Mouse (Mus musculus) embryonic facial prominence, embryonic 14.5 days (tissue): ENCODE results near the gene Nlgn3. TPM values are rescaled to one million over a fixed set of nuclear protein-coding genes. Genes with fewer than 3 reads are reported as not detected.
A peak's percentile ranks its signal among the peaks of the same experiment; 100 is the strongest.

Experiments used
- ATAC-seq: fragments of 200-750 bp; cut with Nextera tagmentation; 2 replicates; pipeline ENCODE4 v1.8.0; 2017; ENCODE audit warnings: low read depth, moderate number of reproducible peaks, moderate TSS enrichment
- DNase-seq: peaks from one replicate; pipeline ENCODE4 v3.0.0-alpha.2; 2015; ENCODE audit warnings: low spot score
- H3K27ac ChIP-seq: fragments of 300-500 bp; sonication (generic); replicated peaks from 2 replicates; pipeline ENCODE4 v1.5.1; 2014; ENCODE audit warnings: low read depth, mild to moderate bottlenecking, low read length, moderate library complexity
- H3K27me3 ChIP-seq: fragments of 300-500 bp; sonication (generic); replicated peaks from 2 replicates; pipeline ENCODE4 v1.6.1; 2014; ENCODE audit warnings: low read length; ENCODE audit not compliant: control insufficient read depth, insufficient read depth
- H3K36me3 ChIP-seq: fragments of 300-500 bp; sonication (generic); 2 replicates; pipeline ENCODE4 v1.6.1; 2014; ENCODE audit warnings: low read length, mixed read lengths; ENCODE audit not compliant: control insufficient read depth, insufficient read depth
- H3K4me1 ChIP-seq: fragments of 300-500 bp; sonication (generic); 2 replicates; pipeline ENCODE4 v1.6.1; 2014; ENCODE audit warnings: antibody characterized with exemption, low read length; ENCODE audit not compliant: control insufficient read depth, insufficient read depth
- H3K4me2 ChIP-seq: fragments of 300-500 bp; sonication (generic); 2 replicates; pipeline ENCODE4 v1.6.1; 2014; ENCODE audit warnings: low read depth, mild to moderate bottlenecking, low read length, moderate library complexity, mixed read lengths
- H3K4me3 ChIP-seq: fragments of 300-500 bp; sonication (generic); 2 replicates; pipeline ENCODE4 v1.5.1; 2014; ENCODE audit warnings: low read depth, mild to moderate bottlenecking, low read length
- H3K9ac ChIP-seq: fragments of 300-500 bp; sonication (generic); 2 replicates; pipeline ENCODE4 v1.6.1; 2014; ENCODE audit warnings: low read depth, mild to moderate bottlenecking, low read length, moderate library complexity, mixed read lengths
- H3K9me3 ChIP-seq: fragments of 300-500 bp; sonication (generic); 2 replicates; pipeline ENCODE4 v1.6.1; 2016; ENCODE audit warnings: low read length; ENCODE audit not compliant: control insufficient read depth
- WGBS: fragments of 180-500 bp; shearing (Covaris S2); extraction: QIAGEN DNeasy Blood & Tissue Kit; methylation state at CpG from one replicate; pipeline ENCODE4 v1.1.7; 2014; 5-methylcytosine and 5-hydroxymethylcytosine counted together
- polyA plus RNA-seq: library from polyadenylated mRNA; unstranded; fragments of >200 nt; fragmentation: Nextera tagmentation; extraction: Ambion mirVana; gene quantifications from 2 replicates; pipeline ENCODE4 v1.2.1, GENCODE M21; 2014

The Nlgn3 gene
- polyA plus RNA-seq, 1 experiment from 2014 or later: 13.9 TPM

DNA sequence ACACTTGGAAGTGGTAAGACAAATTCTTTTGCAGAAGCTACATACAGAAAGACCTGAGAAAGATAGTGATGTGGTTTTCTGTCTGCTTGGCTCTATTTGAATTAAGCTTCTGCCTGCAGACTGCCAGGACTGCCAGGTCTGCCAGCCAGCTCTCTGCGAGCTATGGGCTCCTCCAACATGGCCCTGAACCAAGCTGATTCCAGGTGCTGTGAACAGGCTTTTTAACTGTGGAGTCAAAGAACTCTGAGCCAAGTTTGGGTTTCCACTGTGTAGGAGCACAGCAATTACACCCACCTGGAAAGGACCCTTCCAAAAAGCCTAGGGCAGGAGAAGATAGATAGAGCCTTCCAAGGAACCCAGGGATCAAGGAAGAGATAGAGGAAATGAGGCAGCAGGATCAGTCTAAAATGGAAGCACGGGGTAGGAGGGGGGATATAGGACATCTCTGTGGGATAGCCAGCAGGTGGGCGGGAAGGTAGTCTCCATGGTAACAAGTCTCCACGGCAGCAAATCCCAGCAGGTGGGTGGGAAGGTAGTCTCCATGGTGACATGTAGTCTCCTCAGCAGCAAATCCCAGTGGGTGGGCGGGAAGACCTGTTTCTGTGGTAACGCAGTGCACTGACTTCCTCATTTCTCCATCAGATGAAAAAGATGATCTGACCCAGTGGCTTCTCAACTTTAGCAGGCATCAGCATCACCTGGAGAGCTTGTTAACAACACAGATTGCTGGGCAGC is 14.8 kb downstream of the Nlgn3 start:
- WGBS: 31% methylated on average over 6 of the region's 6 CpGs
- no peak overlapping the region for H3K4me3 ChIP-seq
- no peaks in the 10 kb centered on the region for H3K9me3 ChIP-seq
- no peaks in the 10 kb centered on the region for H3K4me1 ChIP-seq
- H3K9ac ChIP-seq: no peak overlapping the region
- 0 out of 2 replicates have a peak, but pooled peaks cover 3% of the 10 kb centered on the region for H3K27me3 ChIP-seq
- ATAC-seq: peak; percentile 60; the same call in 1 of the 2 replicates
- no peak overlapping the region for H3K27ac ChIP-seq
- peak; percentile 22 for DNase-seq
- no peak overlapping the region for H3K4me2 ChIP-seq
- H3K36me3 ChIP-seq: no peaks in the 10 kb centered on the region

DNA sequence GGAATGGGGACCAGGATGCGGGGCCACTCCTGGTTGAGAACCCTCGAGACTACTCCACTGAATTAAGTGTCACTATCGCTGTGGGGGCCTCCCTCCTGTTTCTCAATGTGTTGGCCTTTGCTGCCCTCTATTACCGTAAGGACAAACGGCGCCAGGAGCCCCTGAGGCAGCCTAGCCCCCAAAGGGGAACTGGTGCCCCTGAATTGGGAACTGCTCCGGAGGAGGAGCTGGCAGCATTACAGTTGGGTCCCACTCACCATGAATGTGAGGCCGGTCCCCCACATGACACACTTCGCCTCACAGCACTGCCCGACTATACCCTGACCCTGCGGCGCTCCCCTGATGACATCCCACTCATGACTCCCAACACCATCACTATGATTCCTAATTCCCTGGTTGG is 20.8 kb downstream of the Nlgn3 start:
- H3K27ac ChIP-seq: no peak overlapping the region

DNA sequence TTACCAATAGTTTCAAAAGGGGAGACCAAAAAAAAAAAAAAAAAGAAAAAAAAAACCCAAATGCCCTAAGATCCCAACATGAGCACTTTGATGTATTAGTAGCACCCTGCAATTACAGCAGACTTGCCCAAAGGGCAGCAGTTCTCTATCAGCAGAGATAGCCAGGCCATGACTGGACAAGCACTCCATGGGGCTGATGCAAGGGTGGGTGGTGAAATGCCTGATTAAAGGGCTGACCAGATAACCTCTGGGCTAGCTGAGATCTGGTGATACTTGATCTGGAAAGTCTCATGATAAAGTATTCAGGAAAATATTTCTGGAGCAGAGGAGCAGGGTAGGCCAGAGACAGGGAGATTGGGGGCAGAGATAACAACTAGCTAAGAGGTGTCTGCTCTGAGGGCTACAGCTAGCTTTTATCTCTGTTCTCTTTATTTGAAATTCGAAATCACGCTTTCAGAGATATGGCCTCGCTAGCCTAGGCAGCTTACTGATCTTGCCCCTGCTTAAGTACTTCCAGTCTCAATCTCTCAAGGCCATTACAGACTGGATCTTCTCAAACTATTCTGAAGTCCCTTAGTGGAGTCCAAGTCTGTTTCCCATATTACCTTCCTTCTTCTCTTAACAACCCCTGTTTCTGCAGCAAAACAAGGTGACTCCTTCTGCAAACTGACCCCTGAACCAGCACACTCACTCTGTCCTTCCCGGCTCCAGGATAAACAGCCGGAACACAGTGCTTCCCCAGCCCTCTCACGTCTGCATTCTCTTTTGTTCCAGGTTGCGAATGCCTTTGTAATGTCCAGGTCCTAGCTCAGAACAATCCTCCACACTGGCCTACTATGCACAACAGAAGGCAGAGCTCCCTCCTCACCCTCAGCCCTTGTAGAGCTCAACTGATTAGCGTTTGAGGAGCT is 27.3 kb downstream of the Nlgn3 start:
- no peak overlapping the region for H3K4me2 ChIP-seq
- DNase-seq (no peak), ATAC-seq (no peak)
- 61% methylated on average over 8 of the region's 8 CpGs for WGBS
- H3K36me3 ChIP-seq: no peaks in the 10 kb centered on the region
- no peak overlapping the region for H3K9ac ChIP-seq
- no peak overlapping the region for H3K27ac ChIP-seq
- no peaks in the 10 kb centered on the region; the same call in 1 of the 2 replicates for H3K27me3 ChIP-seq
- H3K4me1 ChIP-seq: no peaks in the 10 kb centered on the region
- H3K4me3 ChIP-seq: no peak overlapping the region
- H3K9me3 ChIP-seq: no peaks in the 10 kb centered on the region

More for the DNA sequence above, 20.8 kb downstream of the Nlgn3 start:
- Histone ChIP-seq H3K4me1 (no peaks in the 10 kb centered on the region), H3K4me3 (no peak overlapping the region), H3K36me3 (no peaks in the 10 kb centered on the region), H3K9me3 (no peaks in the 10 kb centered on the region), H3K27me3 (0 out of 2 replicates have a peak, but pooled peaks cover 3% of the 10 kb centered on the region), H3K4me2 (no peak overlapping the region), H3K9ac (no peak overlapping the region)
- DNase-seq (no peak), ATAC-seq (no peak)
- 91% methylated on average over 9 of the region's 12 CpGs for WGBS

DNA sequence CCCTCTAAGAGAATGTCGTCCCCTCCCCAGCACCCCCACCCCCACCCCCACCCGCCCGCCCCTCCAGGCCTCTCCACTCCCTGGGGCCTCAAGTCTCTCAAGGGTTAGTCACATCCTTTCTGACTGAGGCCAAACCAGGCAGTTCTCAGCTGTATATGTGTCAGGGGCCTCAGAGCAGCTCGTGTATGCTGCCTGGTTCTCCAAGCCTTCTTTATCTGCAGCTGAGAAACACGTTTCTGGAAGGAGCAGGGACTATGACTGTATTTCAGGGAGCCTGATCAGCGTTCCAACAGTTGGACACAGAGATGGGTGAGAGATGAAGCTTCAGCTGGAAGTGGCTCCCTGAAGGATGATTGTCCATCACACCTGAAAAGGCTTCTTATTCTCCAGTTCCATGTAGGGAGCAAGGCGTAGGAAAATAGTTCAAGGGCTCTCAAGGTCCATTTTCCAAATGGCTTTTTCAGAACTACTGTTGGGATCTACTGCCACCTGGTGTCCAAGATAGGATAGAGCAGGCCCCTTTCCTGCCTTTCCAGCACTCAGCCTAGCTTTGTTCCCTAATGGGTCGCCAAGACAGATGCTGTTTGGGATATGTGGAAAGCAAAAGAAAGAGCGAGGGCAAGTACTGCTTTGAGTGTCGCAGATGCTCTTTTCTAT is 30.5 kb downstream of the Nlgn3 start:
- Histone ChIP-seq H3K9ac (no peak overlapping the region), H3K27me3 (no peaks in the 10 kb centered on the region; the same call in 1 of the 2 replicates), H3K27ac (peak overlapping the region; percentile 58; the same call in 1 of the 2 replicates), H3K36me3 (no peaks in the 10 kb centered on the region), H3K4me1 (no peaks in the 10 kb centered on the region), H3K4me2 (no peak overlapping the region), H3K9me3 (no peaks in the 10 kb centered on the region), H3K4me3 (no peak overlapping the region)
- DNase-seq: peak; percentile 64
- ATAC-seq: no peak
- 20% methylated on average over 8 of the region's 10 CpGs for WGBS

DNA sequence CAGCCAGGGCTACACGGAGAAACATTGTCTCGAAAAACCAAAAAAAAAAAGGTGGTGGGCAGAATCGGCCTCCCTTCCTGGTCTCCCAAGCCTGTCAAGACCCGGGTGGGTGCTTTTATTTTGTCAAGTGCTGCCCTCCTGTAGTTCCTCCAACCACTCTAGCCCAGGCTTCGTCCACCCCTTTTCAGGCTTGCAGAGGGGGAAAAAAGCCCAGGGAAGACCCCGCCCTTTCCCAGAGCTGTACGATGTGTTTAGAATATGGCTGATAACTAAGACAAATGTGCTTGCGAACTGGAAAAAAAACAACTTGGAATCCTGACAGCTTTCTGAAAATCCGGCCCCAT is 33.0 kb downstream of the Nlgn3 start:
- Histone ChIP-seq H3K4me3 (peak overlapping the region; percentile 38), H3K27me3 (no peaks in the 10 kb centered on the region; the same call in 1 of the 2 replicates), H3K4me1 (no peaks in the 10 kb centered on the region), H3K27ac (peak overlapping the region; percentile 95), H3K4me2 (peak overlapping the region; percentile 52), H3K9me3 (no peaks in the 10 kb centered on the region), H3K9ac (peak overlapping the region; percentile 65), H3K36me3 (no peaks in the 10 kb centered on the region)
- DNase-seq: no peak
- WGBS: 39% methylated on average over 9 of the region's 9 CpGs
- peak; percentile 13 for ATAC-seq

DNA sequence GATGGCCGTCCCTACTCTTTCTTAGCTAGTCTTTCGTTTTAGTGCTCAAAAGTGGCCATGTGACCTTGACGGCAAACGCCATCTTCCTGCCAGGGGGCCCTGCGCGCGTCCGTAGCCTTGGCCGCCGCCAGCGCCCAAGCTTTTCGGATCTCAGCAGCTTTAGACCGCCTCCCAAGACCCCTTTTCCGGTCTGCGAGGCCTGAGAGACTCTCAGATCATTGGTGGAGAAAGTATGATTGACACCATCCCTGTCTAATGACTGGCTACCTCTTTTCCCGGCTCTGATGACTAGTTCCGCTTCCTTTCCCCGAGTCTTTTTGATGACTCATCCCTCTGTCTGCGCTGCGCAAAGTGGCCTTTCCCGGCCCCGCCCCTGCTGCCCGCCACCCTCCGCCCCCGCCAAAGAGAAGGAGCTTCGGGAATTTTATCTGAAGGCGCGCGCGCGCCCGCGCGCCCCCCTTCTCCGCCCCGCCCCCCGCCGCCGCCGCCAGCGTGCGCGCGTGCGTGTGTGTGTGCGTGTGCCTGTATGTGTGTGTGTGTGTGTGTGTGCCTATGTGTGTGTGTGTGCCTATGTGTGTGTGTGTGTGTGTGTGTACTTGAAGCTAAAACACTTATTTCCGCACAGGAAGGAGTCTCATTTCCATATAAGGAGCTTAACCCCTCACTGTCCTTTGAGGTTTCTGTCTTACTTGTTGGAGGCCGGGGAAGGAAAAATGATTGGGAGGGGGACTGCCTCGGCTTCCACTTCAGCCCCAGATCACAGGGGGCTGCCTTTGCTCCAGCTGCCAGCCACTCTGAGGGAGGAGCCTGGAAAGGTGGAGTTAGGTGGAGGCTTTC is 33.6 kb downstream of the Nlgn3 start:
- peak overlapping the region; percentile 95 for H3K27ac ChIP-seq
- H3K36me3 ChIP-seq: no peaks in the 10 kb centered on the region
- H3K9me3 ChIP-seq: no peaks in the 10 kb centered on the region
- peak overlapping the region; percentile 65 for H3K9ac ChIP-seq
- H3K27me3 ChIP-seq: no peaks in the 10 kb centered on the region; the same call in 1 of the 2 replicates
- H3K4me2 ChIP-seq: peak overlapping the region; percentile 55
- H3K4me3 ChIP-seq: peak overlapping the region; percentile 38
- ATAC-seq (peak; percentile 98), DNase-seq (peak; percentile 97)
- 40% methylated on average over 28 of the region's 49 CpGs for WGBS
- no peaks in the 10 kb centered on the region for H3K4me1 ChIP-seq

DNA sequence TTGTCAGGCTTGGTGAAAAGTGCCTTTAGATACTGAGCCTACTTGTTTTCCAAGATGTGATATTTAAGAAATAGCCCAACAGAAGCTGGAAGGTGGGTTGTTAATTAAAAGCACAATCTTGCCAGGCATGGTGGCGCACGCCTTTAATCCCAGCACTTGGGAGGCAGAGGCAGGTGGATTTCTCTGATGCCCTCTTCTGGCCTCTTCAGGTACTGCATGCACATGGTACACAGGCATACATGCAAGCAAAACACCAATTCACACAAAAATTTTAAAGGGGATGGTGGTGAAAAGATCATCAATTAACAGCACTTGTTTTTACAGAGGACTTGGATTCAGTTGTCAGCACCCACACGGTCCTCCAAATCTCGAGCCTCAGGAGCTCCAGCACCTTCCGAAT is 35.6 kb downstream of the Nlgn3 start:
- Histone ChIP-seq H3K4me3 (no peak overlapping the region), H3K4me2 (no peak overlapping the region), H3K9ac (no peak overlapping the region), H3K4me1 (no peaks in the 10 kb centered on the region), H3K36me3 (no peaks in the 10 kb centered on the region), H3K27me3 (no peaks in the 10 kb centered on the region; the same call in 1 of the 2 replicates), H3K9me3 (no peaks in the 10 kb centered on the region), H3K27ac (no peak overlapping the region)
- DNase-seq: no peak
- WGBS: 91% methylated on average over 5 of the region's 5 CpGs
- ATAC-seq: no peak

DNA sequence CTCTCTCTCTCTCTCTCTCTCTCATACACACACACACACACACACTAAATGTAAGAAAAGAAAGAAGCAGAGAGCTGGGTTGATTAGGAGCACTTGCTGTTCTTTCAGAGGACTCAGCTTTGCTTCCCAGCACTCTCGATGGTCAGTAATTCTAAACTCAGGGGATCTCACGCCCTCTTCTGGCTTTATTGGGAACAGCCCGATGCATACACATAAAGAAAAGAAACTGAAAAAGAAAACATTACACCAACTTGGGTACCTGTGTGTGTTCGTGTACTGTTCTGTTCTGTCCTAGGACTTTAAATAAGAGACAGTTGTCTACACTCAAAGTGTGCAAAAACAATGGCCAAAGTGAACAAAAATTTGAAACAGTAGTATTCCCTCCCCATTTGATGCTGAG is 39.7 kb downstream of the Nlgn3 start:
- DNase-seq: no peak
- H3K27me3 ChIP-seq: peaks cover 3% of the 10 kb centered on the region; the same call in 1 of the 2 replicates
- ATAC-seq: no peak
- H3K4me1 ChIP-seq: no peaks in the 10 kb centered on the region
- no peak overlapping the region for H3K9ac ChIP-seq
- no peaks in the 10 kb centered on the region for H3K36me3 ChIP-seq
- H3K27ac ChIP-seq: no peak overlapping the region
- H3K9me3 ChIP-seq: no peaks in the 10 kb centered on the region
- 46% methylated on average over 4 of the region's 4 CpGs for WGBS
- no peak overlapping the region for H3K4me2 ChIP-seq
- H3K4me3 ChIP-seq: no peak overlapping the region
